Mouse (Mus musculus) v-Abl transformed pro-B cells (cell line): Measurements from ENCODE around the gene Zbtb42.

Experiments used
- in situ Hi-C, 2 experiments: fragments of 400-800 bp; cut with MboI; formaldehyde crosslinking; loops; one replicate each; pipeline ENCODE4 v1.15.1; 2025; ENCODE audit not compliant: unreplicated experiment in 2 of 2

The Zbtb42 gene

GRCm38 (mm10) chr12:112722240-112723027 is 43.8 kb downstream of the Zbtb42 start:
- in situ Hi-C loops: loop anchor here in 1 of 2 experiments (25.0 kb wide), 1 partner anchor 610 kb away; the partner anchor contains the start of gene Aspg

GRCm38 (mm10) chr12:112723028-112723330 is 44.4 kb downstream of the Zbtb42 start:
- in situ Hi-C loops: loop anchor here in 1 of 2 experiments (25.0 kb wide), 1 partner anchor 611 kb away; the partner anchor contains the start of gene Aspg

GRCm38 (mm10) chr12:112723445-112723844 is 44.8 kb downstream of the Zbtb42 start:
- in situ Hi-C loops: loop anchor here in 1 of 2 experiments (25.0 kb wide), 1 partner anchor 611 kb away; the partner anchor contains the start of gene Aspg

GRCm38 (mm10) chr12:112724077-112724805 is 45.6 kb downstream of the Zbtb42 start:
- in situ Hi-C loops: loop anchor here in 1 of 2 experiments (25.0 kb wide), 1 partner anchor 612 kb away; the partner anchor contains the start of gene Aspg

GRCm38 (mm10) chr12:112727801-112728200 is 49.2 kb downstream of the Zbtb42 start:
- in situ Hi-C loops: no loop called here

GRCm38 (mm10) chr12:112730808-112731207 is 52.2 kb downstream of the Zbtb42 start:
- in situ Hi-C loops: no loop called here
